Mouse (Mus musculus) adipocyte (in vitro differentiated cells): Measurements from ENCODE around the gene Pex11a.
"Not testable (repeated sequence)": the region's sequence is repeated elsewhere in the genome, so short reads cannot be mapped to it uniquely, and the experiment has no call there.

ENCODE experiments used
- DNase-seq: peaks from one replicate; pipeline ENCODE4 v3.0.0-alpha.2; 2016; ENCODE audit warnings: low spot score

Gene Pex11a

DNA sequence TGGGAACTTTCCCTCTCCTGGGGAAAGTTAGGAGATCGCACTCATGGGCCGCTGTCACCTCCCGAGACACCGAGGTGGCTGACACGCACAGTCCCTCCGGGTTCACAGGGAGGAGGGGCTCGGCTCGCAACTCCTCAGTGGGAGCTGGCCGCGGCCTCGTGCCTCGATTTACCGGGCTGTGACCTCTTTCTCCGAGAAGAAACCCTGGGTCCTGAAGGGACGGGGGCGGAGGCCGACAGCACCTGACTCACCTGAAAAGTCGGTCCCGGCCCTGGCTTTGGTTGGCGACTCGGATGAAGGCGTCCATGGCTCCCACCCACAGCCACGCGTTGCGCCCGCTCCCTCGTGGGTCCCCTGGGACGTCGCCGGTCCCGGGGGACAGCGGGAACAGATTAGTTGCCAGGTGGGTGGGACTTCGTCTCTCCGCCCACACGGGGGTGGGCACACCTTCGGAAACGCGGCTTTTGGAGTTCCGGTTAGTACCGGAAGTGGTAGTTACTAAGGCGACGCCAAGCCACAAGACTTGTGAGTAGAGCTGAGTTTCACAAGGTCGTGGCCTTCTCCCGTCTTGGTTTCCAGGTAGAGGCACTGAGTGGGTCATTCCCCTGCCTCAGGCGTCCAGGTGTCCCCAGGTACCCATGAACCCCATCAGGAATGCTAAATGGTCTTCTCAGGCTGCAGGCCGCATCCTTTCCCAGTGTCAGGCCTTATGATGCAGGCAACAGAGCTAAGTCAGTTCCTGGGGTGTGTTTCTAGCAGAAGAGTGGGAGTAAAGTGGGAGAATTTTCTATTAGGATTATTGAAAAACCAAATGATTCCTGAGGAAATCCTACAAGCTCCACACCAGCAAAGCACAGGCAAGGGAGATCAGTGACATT, at the start of gene Pex11a, which contains the start of gene Wdr93:
Gene Pex11a, minus strand, starts transcription at position 473 of the 878 bp plus-strand sequence.
Gene Wdr93, plus strand, starts transcription at position 505 of the 878 bp plus-strand sequence.
- peak; percentile 86 for DNase-seq

DNA sequence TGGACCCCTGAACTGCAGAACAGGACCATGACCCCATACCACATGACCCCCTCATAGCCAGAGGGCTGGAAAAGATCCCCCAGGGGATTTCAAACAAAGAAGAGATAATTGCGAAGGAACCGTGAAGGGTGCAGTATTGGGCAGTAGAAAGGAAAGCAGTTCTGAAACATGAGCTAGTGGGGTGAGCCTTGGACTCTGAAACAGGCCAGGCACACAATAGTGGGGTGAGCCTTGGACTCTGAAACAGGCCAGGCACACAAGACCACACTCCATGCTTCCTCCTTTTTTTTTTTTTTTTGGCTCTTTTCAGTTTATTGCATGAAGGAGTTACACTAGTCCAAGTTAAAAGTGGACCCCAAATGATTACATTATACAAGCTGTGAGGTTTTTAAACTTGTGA, 46.9 kb upstream of the Pex11a start:
- DNase-seq = not testable (repeated sequence)

DNA sequence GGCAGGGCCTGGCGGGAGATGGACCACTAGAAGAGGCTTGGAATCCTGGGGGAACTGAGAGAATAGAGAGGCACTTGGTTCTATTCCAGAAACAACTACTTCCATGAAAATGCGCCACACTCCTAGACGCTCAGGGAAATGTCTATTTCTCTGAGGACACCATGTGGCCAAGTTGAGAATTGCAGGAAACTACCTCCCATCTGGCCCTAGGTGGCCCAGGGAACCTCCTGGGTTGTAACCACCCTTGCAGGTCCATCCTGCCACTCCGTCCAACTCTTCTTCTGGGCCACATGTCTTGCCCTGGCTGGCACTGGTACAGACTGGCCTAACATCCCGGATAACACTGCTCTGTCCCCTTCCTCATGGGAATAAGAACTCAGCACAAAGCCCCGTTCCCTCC, 43.4 kb upstream of the Pex11a start:
- DNase-seq = peak; percentile 89

DNA sequence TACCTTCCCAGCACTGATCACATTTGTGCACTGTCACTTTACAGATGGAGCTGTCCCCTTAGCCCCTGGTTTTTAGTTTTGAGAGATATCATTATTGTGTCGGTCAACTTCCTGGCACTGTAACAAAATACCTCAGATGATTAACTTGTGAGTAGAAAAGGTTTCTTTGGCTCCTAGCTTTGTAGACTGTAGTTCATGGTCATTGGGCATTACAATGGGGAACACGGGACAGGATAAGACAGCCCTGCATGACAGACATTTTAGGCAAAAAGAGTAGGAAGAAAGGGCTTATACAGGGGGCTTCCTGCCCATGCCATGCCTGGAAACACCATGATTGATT, 39.6 kb upstream of the Pex11a start:
- no peak for DNase-seq

DNA sequence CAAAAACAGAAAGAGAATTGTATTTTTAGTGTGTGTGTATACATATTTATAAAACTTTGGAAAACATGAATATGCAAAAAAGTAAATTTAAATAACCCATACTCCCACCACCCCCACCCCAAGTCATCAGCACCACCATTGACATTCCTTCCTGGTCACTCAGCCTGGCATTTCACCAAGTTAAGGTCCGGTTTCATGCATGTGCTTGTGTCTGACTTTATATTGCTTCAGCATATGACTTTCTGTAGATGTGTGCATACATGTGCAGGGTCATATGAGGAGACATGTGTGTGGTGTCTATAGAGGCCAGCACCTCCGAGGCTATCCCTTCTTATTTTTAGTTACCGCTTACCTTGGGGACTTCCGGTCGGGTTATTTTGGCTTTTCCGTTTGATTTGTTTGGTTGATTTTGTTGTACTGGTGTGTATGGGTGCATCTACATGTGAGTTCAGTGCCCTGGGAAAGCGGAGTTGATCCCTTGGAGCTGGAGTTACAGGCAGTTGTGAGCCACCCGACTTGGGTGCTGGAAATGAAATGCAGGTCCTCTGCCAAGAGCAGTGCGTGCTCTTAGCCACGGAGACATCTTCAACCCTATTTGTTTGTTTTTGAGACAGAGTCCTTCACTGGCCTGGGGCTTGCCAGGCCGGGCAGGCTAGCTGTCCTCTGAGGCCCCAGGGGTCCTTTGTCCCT, 39.0 kb upstream of the Pex11a start:
- DNase-seq = peak; percentile 68

DNA sequence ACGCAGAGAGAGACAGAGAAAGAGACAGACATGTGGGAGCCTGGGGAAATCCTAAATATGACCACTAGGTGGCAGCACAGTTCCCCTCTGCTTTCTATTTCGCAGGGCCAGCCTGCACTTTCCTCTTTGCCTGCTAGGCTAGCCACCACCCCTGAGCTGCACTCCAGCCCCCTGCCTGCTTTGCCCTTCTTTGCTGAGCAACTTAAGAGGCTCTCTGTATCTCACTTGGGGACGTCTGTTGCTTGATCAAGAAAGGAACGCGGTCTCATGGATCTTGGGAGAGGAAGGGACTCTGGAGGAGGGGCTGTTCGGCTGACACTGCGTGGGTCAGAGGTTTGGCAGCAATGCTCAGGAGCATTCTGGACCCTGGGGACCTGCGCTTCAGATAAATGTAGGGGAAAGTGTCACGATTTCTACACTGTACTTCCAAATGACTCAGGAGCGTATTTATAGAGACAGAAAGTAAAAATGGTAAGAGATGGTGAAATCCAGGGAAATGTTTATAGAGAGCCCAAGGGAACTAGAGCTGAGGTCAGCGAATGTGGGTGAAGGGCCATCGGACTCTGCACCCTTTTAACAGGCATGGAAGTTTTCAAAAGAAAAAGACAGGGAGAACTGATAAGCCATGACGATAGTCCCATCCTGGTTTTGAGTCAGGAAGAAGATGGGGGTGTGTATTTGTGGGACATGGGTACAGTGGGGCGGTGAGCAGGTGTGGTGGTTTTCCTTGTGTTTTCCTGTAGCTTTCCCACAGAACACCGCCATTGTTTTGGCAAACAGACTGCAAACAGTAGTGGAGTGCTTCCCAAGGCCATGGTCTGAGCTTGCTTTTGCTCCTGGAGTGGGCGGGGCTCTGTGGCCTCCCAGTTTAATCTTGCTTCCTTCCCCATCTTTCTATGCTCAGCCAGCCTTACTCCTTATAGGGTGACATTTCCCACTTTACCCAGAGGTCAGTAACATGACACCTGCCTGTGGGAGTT, 38.0 kb upstream of the Pex11a start:
- DNase-seq = peak; percentile 95

DNA sequence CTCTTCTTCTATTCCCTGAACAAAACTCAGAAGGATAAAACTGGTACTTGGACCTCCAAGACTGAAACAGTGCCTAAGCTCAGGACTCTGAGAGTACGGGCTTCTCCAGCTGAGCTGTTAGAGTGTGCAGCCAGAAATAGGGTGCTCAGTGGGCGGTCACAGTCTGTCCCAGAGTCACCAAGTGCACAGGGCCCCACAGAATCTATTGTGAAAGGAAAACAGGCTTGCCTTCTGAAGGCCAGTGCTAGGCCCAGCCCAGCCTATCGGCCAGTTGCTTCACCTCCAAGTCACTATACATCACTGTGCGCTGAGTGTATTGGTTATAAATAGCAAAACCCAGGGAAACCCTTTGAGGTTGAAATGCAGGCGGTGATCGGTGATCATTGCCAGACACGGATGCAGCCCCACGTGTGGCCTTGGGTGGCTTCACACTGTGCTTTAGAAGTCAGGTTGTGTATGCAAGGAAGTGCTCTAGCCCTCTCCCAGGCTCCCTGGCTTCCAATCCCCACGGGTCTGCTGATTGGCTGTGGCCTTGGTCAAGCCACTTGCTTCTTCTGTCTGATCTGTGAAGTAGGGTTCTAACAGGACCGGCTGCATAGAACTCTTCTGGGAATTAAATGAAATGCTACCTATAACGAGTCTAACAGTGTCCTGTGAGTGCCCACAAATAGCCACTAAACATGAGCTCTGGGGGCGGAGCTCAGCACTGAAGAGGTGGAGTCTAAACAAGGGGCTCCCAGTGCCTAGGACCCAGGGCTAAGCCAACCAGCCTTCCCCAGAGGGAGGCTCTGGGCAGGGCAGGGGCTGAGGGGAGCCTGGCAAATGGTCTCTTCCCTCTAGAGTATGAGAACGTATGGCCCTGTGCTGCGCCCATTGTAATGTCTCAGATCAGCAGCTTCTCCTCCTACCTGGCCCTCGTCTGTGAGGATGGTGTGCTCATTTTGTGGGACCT, 28.9 kb upstream of the Pex11a start:
- DNase-seq = peak; percentile 19

DNA sequence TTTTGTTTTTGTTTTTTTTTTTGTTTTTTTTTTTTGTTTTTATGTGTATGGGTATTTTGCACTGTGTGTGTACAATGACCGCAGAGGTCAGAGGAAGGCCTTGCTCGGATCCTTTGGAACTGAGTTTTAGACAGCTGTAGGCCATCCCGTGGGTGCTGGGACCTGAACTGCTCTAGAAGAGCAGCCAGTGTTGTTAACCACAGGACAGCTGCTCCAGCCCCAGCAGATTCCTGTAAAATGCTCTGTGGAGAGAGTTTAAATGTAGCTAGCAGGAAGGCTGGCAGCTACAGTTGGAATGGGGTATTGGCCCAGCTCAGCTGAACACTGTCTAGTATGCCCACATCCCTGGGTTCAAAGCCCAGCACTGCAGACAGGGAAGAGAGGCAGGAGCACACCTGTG, 26.7 kb upstream of the Pex11a start:
- DNase-seq = no peak

DNA sequence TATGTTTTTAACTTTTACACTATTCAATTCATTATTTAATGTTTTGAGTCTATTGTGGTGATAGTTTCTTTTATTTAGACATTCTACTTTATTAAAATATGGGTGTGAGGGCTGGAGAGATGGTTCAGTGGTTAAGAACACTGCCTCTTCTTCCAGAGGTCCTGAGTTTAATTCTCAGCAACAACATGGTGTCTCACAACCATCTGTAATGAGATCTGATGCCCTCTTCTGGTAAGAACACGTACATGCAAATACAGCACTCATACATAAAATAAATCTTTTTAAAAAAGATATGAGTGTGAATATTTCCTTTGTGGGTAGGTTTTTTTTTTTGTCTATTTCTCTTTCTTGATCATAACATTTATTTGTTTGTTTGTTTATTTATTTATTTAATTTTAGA, 23.1 kb upstream of the Pex11a start:
- no peak for DNase-seq

DNA sequence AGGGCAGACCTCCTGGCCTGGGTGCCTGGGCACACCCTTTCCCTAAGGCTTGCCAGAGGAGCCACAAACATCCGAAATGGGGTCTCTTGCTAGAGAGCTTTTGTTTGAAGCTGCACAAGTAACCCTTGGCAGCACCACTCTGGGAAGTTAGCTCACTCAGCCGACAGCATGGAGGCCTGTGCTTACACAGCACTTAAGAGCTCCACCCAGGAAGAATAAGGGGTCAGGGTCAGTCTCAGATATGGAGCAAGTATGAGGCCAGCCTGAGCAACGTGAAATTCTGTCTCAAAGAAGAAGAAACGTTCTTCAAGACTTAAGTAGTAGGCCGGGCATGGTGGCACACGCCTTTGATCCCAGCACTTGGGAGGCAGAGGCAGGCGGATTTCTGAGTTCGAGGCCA, 19.2 kb upstream of the Pex11a start:
- DNase-seq = no peak

DNA sequence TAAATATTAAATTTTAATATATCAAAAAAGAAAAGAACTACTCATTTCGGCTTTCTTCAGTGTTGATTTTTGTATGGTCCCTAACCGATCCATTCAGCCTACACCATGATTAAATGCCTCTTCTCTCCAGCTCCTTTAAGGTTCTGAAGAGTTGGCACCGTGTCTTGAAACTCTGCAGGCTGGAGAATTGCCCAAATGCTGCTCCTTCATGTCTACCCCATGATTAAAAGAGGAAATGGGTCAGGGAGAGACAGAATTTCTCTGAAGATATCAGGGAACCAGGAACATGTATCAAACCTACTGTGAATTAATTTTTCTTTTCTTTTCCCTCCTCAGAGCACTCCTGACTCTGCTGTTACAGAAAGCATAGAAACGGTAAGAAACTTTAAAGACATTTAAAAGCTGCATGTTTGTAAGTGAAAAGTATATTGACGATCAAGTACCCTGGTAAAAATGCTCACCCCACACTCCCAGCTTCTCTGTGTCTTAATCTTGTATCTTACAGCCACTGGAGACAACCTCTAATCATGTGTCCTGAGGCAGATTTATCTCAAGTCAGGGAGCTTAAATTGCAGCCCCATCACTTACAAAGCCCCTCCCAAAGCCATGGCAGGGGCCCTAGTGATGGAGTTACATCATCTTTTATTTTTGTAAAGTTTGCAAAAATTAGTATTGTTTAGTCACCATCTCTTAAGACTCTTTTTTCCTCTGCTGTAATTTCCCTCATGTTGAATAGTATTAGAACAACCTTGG, 18.4 kb upstream of the Pex11a start:
- DNase-seq = peak; percentile 33

DNA sequence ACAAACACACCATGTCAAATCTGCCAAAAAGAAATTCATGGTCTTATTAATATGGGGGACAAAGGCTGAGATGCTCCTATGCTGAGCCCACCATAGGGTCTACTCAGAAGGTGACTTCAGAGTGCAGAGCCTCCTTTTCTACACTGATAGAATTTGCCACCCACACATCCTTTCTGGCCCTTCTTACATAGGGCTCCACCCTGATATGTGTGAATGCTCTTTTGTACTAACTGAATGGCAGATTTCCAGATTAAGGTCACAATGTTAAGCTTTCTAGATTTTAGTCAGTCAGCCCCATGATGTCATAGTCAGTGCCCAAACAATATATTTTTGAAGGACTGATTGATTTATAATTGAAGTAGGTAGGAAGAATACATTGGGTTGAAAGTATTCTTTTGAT, 16.8 kb upstream of the Pex11a start:
- DNase-seq = no peak

DNA sequence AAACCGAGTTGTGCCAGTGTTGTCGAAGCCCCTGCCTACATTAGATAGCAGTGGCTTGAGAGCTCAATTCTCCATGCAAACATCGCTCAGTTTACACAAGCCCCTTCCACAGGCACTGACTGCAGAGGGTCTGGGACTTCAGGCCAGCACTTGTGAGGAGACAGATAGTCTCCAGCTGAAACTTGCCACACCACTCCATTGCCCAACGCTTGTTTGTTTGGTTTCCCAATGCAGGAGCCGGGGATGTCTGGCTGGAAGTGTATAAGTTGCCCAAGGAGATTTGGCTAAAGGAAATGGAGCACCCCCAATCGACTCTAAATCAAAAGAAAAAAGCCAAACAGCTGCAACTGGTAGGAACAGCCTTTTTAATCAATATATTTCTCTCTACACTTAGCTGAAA, 15.2 kb upstream of the Pex11a start:
- DNase-seq = peak; percentile 86

DNA sequence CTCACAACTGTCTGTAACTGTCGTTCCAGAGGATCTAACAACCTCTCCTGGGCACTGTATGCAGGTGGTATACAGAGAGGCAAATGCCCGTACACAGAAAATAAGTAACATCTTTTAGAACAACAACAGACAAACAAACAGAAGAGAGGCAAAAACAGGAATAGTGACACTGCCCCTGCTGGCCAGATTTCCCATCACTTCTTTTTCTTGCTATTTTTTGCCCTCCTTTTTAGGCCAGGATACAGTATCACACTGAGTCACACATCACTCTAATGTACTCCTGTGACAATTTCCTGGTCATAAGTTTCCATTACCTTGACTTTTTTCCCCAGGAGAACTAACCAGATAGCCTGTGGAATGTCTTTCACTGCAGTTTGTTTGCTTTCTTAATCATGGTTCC, 13.4 kb upstream of the Pex11a start:
- DNase-seq = no peak

DNA sequence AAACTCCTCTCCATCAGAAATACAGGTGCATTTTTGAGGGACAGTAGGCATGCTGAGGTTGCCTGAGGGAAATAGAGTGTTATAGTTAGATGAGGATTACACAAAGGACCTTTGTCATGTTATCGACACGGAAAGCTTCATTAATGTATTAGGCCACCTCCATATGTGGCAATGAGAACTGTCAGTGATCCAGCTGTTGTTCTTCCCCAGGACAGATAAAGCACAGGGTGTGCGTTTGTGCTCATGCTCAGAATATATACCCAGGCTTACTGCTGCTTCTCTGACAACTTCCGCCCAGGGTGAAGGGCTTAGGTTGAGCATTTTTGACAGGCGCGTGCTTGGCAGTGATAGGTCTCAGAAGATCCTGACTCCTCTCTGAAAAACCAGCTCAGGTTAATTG, 6.6 kb upstream of the Pex11a start:
- DNase-seq = no peak

DNA sequence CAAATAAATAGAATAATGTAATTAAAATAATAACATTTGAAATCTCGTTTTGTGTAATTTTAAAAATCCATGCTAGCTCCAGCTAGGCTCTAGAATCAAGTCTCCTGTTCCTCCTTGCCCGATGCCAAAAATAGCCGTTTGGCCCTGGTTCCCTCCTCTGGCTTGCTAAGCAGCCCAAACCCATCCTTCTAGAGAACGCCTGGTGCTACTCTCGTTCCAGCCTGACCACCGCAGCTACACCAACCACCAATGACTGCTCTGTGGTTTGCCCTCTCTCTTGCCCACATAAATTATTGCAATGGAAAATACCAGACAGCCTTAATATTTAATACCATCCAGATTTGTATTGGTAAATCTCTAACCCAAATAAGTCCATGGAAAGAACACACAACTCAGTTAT, 4.7 kb upstream of the Pex11a start:
- no peak for DNase-seq

DNA sequence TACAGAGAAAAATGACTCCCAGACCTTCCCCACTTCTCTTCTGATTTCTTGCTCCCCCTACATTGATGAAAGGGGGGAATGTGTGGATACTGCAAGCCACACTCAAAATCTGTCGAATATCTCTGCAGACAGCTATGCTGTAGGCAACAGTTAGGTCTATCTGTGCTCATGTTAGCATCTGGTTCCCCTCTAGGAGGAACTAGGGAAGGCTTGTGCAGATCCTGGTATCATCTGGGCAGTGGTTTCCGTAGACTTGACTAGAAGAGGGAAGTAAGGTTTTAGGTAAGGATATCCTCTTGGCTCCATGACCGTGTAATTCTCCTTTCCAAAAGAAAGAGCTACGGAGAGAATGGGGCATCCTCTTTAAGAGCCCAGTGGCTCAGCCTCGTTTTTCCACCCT, 1.7 kb upstream of the Pex11a start:
- DNase-seq = no peak

DNA sequence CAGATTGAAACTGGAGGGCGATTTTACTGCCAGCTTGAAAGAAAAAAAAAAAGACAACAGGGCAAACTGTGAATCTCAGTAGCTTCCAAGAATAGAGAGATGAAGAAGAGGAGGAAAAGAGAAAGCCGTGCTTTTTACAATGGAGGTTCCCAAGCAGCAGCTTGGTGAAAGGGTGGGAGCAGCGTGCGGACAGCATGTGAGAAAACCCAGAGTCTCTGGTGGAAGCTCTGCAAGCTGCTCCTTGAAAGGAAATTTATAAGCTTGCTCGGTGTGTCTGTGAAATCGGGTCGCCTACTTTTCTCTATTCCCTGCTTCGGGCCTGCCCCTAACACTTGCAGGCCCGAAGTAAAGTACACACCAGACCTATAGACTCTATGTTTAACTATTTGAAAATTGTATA, 1.1 kb upstream of the Pex11a start:
- DNase-seq = no peak

DNA sequence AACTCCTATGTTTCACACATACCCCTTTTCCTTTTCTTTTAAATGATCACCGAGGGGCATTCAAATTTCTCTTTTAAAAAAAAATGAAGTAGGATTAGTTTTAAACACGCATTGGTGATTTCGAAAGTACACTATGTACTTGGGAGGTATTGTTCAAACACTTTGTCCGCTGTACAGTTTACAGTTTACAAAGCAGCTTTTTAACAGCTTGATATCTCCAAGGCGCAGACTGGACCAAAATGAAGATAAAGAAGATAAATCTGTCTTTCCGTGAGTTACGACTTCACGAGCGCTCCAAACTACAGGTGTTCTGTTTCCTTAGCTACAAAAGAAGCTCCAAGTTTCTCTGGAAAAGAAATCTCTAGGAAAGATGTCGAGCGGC, 663 bp downstream of the Pex11a start:
- DNase-seq = no peak

DNA sequence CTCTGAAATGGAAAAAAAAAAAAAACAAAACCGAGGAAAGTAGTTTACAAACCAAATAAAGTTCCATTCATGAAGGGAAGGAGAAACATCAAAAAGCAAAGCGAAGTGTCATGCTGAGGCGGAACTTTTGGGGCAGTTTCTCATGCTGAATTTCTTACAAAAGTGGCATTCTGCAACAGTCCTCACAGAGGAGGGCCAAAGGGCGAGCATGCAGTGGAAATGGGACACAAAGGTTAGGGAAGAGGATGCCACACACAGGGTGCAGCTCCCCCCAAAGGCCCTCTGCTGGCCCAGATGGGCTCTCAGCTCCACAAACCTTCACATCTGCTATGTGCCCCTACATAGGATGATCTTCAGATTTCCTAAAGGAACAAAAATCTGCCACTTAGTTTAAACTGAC, 2.7 kb downstream of the Pex11a start:
- peak; percentile 70 for DNase-seq
